Mouse (Mus musculus) thymus, postnatal 14 days (tissue): ENCODE measurements around the gene Gpcpd1.

ENCODE experiments used
- DNase-seq: peaks from one replicate; pipeline ENCODE4 v3.0.0; 2021

Gpcpd1 gene

GRCm38 (mm10) chr2:132516130-132517030 lies 71.1 kb downstream of the Gpcpd1 start:
- peak; percentile 85 for DNase-seq

DNA sequence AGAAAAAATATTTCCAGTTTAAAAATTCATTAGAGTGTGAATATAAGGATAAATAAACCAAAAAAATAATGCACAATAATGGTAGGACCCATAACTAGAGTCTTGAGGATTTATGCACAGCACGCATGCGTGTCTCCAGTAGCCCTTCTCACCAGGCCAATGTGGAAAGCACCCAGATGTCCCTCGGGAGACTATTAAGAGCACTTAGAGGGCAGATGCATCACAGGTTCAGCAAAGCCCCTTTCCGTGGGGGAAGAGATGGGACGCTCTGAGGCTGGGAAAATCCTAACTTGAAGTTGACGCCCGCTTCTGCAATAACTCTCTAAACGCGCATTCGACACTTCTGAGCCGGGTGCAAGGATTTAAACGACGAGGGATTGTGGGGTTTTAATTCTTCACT lies 71.9 kb downstream of the Gpcpd1 start:
- no peak for DNase-seq

DNA sequence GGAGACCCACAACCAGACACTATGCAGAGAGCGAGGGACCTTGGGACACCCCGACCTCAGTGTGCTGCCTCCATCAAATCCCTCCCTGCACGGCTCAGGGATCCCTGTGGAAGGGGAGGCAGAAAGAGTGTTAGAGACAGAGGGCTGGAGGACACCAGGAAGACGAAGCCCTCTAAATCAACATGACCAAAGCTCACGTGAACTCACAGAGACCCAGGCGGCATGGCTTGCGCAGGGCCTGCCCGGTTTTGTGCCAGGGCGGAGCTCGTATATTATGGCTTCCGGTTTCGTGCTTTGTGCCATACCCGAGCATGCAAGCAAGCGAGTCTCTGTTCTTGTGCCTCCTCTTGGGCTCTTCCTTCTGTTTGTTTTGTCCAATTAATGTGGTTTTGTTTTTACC lies 72.5 kb downstream of the Gpcpd1 start:
- DNase-seq, result peak; percentile 16

DNA sequence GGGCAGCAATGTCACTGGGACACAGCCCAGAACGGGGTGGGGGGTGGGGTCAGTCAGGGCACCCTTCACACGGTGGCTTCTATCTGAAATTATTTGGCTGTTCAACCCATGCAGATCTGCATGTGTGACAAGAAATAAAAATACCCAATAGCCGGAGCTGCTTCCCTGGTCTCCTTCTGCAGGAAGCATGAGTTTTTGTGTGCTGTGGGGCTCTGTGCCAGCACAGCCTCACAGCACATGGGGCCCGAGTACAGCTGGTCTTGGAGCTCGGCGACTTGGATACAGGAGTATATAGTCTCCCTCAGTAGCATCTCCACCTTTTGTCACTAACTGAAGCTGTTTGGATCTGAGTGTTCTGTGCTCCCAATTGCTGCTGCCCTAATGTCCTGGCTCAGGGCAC lies 73.2 kb downstream of the Gpcpd1 start:
- DNase-seq, result peak; percentile 52

DNA sequence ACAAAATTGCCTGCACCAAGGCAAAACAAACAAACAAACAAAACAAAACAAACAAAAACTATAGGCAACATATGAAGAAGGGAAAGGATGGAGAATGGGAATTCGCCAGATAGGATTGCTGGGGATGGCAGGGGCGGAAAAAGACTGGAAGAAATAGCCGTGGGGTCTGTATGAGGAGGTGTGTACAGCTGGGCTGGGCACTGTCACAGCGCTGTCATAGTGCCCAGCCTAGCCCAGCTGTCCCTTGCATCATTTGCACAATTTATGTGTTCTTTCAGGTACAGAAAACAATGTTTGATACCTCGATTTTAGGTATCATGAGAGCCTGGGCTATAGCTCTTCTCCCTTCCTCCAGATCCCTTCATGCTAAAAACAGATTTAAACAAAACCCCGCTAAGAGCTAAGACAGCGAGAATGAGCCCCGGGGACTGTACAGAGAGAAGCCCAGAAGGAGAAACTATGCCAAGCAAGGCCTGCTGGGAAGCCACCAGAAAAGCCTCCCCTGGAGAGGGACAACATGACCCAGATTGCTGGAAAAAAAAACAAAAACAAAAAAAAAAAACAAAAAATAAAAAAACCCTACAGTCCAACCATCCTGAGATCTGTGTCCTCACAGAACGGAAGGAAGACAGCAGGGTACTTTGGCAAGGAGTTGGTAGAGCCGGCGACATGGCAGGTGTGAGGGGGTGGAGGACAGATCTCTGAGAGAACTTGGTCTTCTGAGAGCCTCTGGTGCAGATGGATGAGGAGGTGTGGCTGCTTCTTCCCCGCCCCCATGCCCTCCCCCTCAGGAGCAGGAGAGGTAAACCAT lies 74.0 kb downstream of the Gpcpd1 start:
- peak; percentile 85 for DNase-seq

DNA sequence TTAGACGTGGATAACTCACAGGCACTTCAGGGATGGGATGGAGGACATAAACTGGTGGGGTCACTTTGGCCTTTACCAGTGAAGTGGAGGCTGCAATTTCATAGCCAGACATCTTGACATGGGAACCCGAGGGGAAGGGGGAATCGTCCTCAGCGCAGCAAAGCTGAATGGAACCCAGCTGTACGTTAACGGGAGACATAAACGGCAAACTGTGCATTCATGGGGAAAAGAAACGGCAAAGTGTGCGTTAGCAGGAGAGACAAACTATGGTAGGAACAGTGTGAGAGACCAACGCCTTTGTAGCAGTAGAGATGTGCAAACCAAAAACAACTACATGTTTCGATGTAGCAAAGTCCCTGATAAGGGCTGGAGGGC lies 74.6 kb downstream of the Gpcpd1 start:
- DNase-seq, result no peak

GRCm38 (mm10) chr2:132512051-132512976 lies 75.2 kb downstream of the Gpcpd1 start:
- peak; percentile 67 for DNase-seq

GRCm38 (mm10) chr2:132511011-132511818 lies 76.3 kb downstream of the Gpcpd1 start:
- peak; percentile 50 for DNase-seq

DNA sequence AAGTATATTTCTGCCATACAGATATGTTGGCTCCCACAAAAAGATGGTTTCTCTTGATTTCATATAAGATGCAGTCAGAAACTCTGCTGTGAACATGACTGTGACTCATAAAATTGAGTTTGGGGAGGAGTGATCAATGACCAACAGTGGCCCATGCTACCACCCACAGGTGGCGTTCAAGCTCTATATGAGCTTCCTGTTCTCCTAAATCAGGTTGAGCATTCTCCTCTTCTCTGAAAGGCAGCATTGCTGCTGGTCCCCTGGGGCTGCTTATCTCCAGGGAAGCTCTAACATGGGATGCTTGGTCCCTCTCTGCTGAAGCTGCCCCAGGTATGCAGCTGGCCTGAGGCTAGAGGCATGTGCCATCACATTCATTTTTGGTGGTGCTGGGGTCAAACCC lies 77.8 kb downstream of the Gpcpd1 start:
- DNase-seq, result peak; percentile 64

DNA sequence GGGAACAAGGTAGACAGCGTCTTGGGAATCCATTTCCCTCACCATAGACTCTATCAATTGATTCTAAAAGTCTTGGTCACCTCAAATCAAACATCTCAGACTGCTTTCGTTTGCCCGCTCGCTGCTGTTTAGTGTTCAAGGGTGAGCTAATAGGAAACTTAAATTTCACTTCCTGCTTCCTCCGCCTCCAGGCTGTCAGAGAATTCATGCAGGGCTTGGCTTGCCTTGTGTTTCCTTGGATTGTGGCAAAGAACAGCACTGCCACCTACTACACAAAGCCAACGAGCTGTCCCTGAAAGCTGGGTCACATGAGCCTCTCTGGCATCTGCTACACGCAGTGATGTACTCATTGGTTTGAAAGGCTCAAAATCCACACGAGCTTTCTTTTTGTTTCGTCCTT lies 78.3 kb downstream of the Gpcpd1 start:
- DNase-seq, result peak; percentile 18

DNA sequence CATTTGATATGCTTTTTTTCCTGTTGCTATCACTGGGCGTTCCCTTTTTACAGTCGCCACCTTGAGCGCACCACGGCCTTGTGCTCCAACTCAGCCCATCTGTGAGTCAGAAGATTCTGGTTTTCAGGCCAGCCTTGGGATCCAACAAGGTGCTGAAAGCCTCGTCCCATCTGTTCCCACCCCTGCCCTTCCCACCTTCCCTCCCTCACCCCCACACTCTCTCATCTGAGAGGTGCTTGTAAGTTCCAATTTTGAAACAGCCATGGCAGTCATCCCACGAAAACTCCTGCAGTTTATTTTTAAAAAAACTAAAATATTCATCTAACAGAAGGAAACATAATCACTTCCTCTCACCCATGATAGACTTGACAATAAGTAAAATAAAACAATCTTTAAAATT lies 80.0 kb downstream of the Gpcpd1 start:
- DNase-seq, result no peak

GRCm38 (mm10) chr2:132507091-132507490 lies 80.4 kb downstream of the Gpcpd1 start:
- no peak for DNase-seq

DNA sequence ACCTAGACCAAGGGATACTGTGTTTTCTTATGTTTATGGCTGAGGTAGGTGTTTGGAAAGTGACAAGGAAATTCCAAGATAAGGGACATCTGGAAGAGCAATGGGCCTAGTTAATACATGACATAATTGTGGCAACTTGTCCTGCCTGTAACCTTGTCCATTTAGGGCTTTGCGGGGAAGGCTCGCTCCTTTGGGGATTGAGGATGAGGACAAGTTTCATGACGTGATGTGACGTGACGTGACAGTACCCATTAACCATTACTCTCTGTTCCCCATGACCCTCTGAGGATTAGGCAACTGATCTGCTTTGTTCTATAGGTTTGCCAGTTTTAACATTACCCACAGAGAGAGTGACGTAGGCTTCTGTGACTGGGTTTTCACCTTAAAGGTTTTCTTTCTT lies 81.7 kb downstream of the Gpcpd1 start:
- DNase-seq, result no peak

GRCm38 (mm10) chr2:132498344-132498743 lies 89.2 kb downstream of the Gpcpd1 start:
- DNase-seq, result peak; percentile 79

DNA sequence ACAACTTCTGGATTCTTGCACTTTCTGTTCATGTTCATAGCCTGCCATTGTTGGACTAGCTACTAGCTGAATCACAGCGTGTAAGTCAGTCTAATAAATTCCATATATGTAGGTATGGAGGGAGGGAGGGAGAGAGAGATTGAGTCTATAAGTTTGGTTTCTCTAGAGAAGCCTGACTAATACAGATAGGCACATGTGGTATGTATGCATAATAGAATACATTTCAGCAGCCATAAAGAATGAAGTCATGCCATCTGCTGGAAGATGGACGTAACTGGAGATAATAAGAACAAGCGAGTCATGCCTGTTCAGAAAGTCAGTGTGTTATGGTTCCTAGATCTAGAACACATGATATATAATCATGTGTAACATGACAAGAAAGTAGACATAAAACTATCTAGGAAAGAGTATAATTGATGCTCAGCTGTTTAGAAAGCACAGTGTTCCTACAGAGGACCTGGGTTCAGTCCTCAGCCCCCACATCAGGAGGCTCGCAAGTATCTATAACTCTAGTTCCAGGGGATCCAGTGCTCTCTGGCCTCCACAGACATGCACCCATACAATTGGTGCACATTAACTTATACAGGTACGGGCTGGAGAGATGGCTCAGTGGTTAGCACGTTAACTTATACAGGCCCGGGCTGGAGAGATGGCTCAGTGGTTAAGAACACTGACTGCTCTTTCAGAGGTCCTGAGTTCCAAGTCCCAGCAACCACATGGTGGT lies 90.0 kb downstream of the Gpcpd1 start:
- peak; percentile 40 for DNase-seq

- no peak for DNase-seq
Measured at GRCm38 (mm10) chr2:132493184-132493583, 94.3 kb downstream of the Gpcpd1 start.

- peak; percentile 65 for DNase-seq
Measured at GRCm38 (mm10) chr2:132485454-132485853, 102.1 kb downstream of the Gpcpd1 start.

GRCm38 (mm10) chr2:132481547-132481946 lies 106.0 kb downstream of the Gpcpd1 start:
- no peak for DNase-seq
